Mouse (Mus musculus) bone marrow macrophage, adult 2 months (primary cell): Measurements from ENCODE around the gene Rgs19. TPM values are rescaled to one million over a fixed set of nuclear protein-coding genes. Genes with fewer than 3 reads are reported as not detected.

Source experiments
- H3K27ac ChIP-seq: 2 replicates; pipeline ENCODE4 v1.5.1; 2012; ENCODE audit warnings: low read depth, low read length; ENCODE audit not compliant: insufficient read depth
- H3K4me1 ChIP-seq: 2 replicates; pipeline ENCODE4 v1.6.1; 2012; ENCODE audit warnings: low read length; ENCODE audit not compliant: control insufficient read depth, insufficient read depth
- H3K4me3 ChIP-seq: 2 replicates; pipeline ENCODE4 v1.5.1; 2012; ENCODE audit warnings: mild to moderate bottlenecking, low read length, moderate library complexity; ENCODE audit not compliant: insufficient read depth
- CTCF ChIP-seq: IDR thresholded peaks from 2 replicates; pipeline ENCODE4 v1.5.1; 2012; ENCODE audit warnings: low read depth, mild to moderate bottlenecking, low read length, moderate library complexity
- POLR2A ChIP-seq: IDR thresholded peaks from 2 replicates; pipeline ENCODE4 v1.6.1; 2012; ENCODE audit warnings: mild to moderate bottlenecking, low read depth, low read length, borderline replicate concordance
- polyA plus RNA-seq: library from polyadenylated mRNA; stranded (reverse); fragments of >200 nt; gene quantifications from 2 replicates; pipeline ENCODE4 v1.2.4, GENCODE M21; 2012; ENCODE audit not compliant: missing spikeins, insufficient read depth, insufficient read length

Rgs19 gene
- 155 and 173 TPM in 2 replicates for polyA plus RNA-seq

DNA sequence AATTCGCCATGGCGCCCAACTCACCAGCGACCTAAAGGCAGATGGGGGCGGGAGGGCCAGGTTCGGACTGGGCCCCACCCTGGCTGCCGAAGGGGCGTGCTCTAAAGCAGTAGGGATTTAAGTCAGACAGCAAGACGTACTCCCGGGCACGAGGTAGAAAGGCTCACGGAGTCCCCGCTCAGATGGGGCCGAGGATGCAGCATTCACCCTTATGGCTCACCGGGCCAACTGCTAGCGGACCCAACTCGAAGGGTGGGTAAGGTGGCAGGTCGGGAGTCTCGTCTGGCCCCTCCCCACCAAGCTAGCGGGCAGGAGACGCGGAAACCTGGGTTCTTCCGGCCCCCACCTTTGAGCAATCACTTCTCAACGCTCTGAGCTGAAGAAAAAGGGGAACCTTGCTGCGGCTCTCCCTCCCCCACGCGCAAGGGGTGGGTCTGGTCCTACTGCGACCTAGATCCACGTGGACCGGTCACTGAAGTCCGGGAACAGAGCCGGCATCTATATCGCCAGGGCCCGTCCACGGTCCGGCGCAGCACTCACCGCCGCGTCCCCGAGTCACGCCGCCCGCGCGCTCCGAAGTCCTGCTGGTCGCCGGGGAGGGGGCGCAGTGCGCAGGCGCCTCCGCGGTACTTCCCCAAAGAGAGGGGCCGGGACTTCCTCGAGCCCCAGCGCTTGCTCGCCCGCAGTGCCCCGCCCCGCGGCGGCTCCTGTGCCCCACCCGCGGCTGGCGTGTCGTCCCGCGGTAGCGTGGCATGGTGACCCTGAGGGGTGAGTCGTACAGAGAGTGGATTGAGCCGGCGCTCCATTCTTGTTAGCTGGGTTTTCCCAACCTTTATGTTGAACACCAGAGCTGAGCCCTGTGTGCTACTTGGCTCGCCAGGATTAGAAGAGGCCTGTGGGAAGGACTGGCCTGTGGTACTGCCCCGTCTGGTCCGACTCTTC is at the start of gene Rgs19:
Gene Rgs19 (minus strand): TSS at position 639 of the 942 bp plus-strand sequence.
- Histone ChIP-seq H3K4me1 (peaks cover 32% of the 10 kb centered on the region), H3K4me3 (peak within 1 kb of the TSS; percentile 86)

DNA sequence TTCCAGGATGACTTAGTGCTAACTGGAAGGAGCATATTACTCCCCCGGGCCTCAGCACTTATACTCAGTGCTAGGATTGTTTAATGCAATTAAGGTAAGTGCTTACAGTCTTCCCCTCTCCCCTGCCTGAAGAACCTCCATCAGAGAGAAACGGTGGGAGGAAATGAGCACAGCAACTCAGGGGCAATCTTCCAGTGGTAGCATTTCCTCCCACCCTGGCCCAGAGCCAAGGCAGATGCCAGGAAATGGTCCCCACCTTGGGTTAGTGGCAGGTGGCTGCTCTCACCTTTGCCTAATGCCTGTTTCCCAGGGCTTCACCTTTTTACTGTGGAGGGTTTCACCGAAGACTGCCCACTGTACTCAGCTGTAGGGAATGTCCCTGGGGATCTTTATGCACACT is 36.3 kb upstream of the Rgs19 start:
- no peak for TF ChIP-seq POLR2A
- TF ChIP-seq CTCF = no peak
- no peak overlapping the region for H3K27ac ChIP-seq
- no peak overlapping the region for H3K4me3 ChIP-seq
- H3K4me1 ChIP-seq = no peaks in the 10 kb centered on the region

More for the DNA sequence above, at the start of gene Rgs19:
- TF ChIP-seq CTCF = no peak
- no peak for TF ChIP-seq POLR2A
- H3K27ac ChIP-seq = peak within 1 kb of the TSS; percentile 96

DNA sequence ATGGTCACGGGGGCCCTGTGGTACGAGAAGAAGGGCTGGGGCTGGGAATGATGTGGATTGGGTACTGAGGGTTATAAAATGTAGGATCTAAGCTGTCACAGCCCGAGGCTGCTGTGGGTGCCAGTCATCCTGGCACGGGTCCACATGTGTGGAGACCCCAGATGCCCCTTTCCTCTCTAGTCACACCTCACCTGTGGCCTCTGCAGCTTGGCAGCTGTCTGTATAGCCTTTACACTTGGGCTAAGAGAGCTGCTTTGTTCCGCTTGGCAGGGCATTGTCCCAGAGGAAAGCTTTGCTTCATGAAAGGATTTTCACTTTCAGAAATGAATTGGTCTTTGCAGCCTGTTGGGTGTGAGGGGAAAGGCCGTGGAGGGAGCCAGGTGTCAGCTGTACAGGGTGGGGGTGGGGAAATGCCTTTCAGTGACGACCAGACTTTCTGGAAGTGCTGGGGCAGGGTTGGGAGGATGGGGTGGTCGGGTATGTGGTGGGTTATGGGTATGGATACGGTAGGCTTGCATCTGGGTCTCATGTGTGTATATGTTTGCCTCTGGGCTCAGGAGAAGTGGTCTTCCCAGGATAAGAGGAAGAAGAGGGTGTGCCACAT is 34.0 kb upstream of the Rgs19 start:
- Histone ChIP-seq H3K4me1 (no peaks in the 10 kb centered on the region), H3K27ac (no peak overlapping the region), H3K4me3 (no peak overlapping the region)
- TF ChIP-seq POLR2A = no peak
- no peak for TF ChIP-seq CTCF

DNA sequence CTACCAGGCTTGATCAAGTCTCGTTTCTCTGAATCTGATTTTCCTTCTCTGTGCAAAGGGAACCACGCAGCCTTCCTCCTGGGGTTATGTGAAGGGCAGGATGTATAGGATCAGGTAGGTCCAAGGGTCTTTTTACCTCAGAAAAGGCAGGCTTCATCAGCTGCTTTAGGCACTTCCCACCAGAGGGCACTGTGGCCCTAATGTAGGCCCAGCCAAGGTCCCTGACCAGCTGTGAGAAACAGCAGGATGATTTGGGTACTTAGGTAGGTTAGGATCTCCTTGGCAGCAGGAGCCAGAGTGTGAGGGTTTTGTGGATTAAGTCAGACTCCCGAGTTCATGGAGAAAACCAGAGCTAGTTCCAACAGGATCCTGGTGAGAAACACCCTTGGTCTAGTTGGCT is 28.4 kb upstream of the Rgs19 start:
- Histone ChIP-seq H3K4me3 (no peak overlapping the region), H3K27ac (no peak overlapping the region), H3K4me1 (no peaks in the 10 kb centered on the region)
- TF ChIP-seq POLR2A = no peak
- TF ChIP-seq CTCF = peak; percentile 41; the same call in 1 of the 2 replicates

DNA sequence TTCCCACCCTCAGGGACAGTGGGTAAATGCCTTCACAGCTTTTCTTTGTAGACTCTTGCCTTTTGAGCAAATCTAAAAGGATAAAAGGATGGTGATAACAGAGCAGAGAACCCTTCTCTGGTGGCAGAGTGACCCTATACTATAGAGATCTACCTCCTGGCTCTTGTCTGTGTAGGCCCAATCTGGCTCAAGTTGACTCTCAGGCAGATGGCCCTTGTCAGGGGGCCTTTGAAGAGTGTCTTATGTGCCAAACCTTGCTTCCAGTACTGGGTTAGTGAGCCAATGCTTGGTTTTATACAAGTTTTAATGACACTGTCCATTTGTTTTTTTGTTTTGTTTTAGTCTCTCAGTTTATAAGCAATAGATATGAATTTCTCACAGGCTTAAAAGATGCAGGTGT is 27.4 kb upstream of the Rgs19 start:
- H3K4me3 ChIP-seq = no peak overlapping the region
- H3K27ac ChIP-seq = no peak overlapping the region
- no peaks in the 10 kb centered on the region for H3K4me1 ChIP-seq
- TF ChIP-seq POLR2A = no peak
- TF ChIP-seq CTCF = no peak

DNA sequence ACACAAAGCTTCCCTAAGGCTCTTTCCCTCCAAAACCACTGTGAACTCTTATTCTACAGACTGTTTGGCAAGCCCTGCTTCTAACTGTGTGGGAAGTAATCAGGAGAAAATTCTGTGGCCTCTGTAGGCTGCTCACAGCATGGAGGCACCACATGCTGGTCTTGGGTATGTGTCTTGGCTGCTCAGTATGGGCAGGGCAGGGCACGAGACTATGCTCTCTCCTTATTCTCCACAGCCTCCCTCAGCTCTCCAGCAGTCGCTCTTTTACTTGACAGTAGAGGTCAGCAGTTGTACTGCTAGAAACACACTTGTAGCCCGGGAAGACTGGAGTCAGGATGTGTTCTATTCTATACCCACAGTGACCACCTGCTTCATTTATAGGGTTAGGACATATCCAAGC is 26.3 kb upstream of the Rgs19 start:
- TF ChIP-seq POLR2A = no peak
- no peak for TF ChIP-seq CTCF
- no peak overlapping the region for H3K27ac ChIP-seq
- no peaks in the 10 kb centered on the region for H3K4me1 ChIP-seq
- H3K4me3 ChIP-seq = no peak overlapping the region

DNA sequence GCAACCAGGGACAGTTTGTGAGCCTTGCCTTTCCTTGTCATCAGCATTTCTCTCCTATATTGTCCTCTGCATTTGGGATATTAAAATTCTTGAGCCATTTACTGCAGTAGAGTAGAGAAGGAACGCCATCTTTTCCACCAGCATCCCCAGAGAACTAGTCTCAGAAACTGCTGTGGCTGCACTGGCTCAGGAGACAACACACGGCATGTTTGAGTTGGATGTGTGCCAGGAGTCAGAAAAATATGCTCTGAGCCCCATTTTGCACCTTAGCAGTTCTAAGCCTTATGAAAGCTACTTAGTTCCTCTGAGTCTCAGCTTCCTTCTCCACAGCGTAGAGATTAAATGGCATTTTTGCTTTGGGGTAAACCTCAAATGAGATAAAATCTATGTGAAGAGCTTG is 23.2 kb upstream of the Rgs19 start:
- H3K4me3 ChIP-seq = no peak overlapping the region
- no peaks in the 10 kb centered on the region for H3K4me1 ChIP-seq
- H3K27ac ChIP-seq = no peak overlapping the region
- TF ChIP-seq CTCF (no peak), POLR2A (no peak)

DNA sequence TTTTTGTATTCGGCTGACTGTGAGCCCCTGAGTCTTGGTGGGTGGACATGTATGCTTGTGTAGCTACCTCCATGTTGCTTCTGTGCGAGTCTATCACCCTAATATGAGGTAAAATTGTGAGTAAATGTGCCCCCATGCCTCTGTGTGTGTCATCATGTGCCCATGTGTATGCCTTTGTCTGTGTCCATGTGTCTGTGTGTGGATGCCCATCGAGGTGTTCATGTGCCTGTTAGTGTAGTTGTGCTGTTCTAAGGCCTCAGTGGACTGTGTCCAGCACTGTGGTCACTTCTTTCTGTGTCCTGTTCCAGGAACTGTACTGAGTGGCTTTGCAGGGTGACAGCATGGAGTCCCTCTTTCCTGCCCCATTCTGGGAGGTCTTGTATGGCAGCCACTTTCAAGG is 21.6 kb upstream of the Rgs19 start:
- TF ChIP-seq POLR2A (no peak), CTCF (no peak)
- Histone ChIP-seq H3K4me1 (no peaks in the 10 kb centered on the region), H3K27ac (no peak overlapping the region), H3K4me3 (no peak overlapping the region)

DNA sequence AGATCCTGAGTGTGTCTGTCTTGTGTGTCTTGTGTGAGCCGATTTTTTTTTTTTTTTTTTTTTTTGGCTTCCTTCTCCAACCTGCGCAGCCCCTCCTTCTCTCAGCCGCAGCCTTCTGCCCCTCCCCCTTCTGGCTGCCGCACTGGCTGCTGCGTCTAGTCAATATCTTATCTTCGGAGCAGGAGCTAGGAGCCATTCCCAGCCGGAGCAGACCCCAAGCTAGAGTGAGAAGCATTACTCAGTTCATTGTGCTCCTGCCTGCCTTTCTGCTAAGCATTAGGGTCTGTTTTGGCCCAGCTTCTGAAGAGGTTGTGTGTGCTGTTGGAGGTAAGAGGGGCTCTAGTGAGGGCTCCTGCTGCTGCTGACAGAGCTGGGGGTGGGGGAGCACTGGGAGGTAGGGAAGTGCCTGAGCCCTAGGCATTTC is 21.1 kb upstream of the Rgs19 start, which contains the start of gene Oprl1:
Gene Oprl1 (plus strand): TSS at position 114 of the 424 bp plus-strand sequence.
- TF ChIP-seq POLR2A (no peak), CTCF (no peak)
- no peaks in the 10 kb centered on the region for H3K4me1 ChIP-seq
- H3K4me3 ChIP-seq = no peak within 1 kb of the TSS
- H3K27ac ChIP-seq = no peak within 1 kb of the TSS

DNA sequence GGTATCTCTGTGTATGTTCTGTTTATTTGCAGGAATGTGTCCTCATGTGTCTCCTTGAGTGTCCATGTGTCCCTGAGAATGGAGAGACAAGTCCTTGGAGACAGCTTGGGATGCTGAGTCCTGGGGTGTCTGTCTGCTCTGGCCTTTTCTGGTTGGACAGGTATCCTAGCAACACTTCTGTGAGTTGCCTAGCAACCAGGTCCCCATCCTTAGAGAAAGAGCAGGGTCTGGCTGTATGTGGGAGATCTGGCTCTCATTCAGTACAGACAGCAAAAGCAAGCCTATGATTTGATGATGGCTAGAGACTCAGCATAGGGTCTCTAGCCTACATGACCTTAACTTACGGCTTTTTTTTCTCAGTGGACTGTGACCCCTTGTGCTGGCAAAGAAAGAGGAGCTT is 20.0 kb upstream of the Rgs19 start:
- TF ChIP-seq POLR2A = no peak
- no peak for TF ChIP-seq CTCF
- Histone ChIP-seq H3K4me3 (no peak overlapping the region), H3K4me1 (no peaks in the 10 kb centered on the region), H3K27ac (no peak overlapping the region)
